Mouse (Mus musculus): ENCODE results near the gene Hoxd11. TPM values are rescaled to one million over a fixed set of nuclear protein-coding genes. Genes with fewer than 3 reads are reported as not detected.
A peak's percentile ranks its signal among the peaks of the same experiment; 100 is the strongest.

Gene Hoxd11
- polyA plus RNA-seq, 2 experiments: 21.4 to 40.0 TPM

GRCm38 (mm10) chr2:74656632-74657021 lies 22.7 kb upstream of the Hoxd11 start:
- DNase-seq (ENCODE audit: low spot score) (peak; percentile 40), ATAC-seq (ENCODE audit: low FRiP score, low read depth) (no peak)
- WGBS: 3% methylated on average over 4 of the region's 4 CpGs
- Histone ChIP-seq H3K9me3 (ENCODE audit: control insufficient read depth, low read length) (no peaks in the 10 kb centered on the region), H3K9ac (ENCODE audit: low read depth, low read length, severe bottlenecking) (peak overlapping the region; percentile 98), H3K27me3 (ENCODE audit: control insufficient read depth, insufficient read depth, low read length) (peaks cover 37% of the 10 kb centered on the region), H3K4me1 (ENCODE audit: control insufficient read depth, insufficient read depth, low read length) (peaks cover 5% of the 10 kb centered on the region; the same call in 1 of the 2 replicates), H3K36me3 (ENCODE audit: control insufficient read depth, insufficient read depth, low read length) (peaks cover 7% of the 10 kb centered on the region; the same call in 1 of the 2 replicates), H3K4me3 (replicated peaks; ENCODE audit: low read length) (peak overlapping the region; percentile 51), H3K4me2 (replicated peaks; ENCODE audit: low read depth, low read length, severe bottlenecking) (peak overlapping the region; percentile 57), H3K27ac (replicated peaks; ENCODE audit: low read depth, low read length) (peak overlapping the region; percentile 96)
- TF ChIP-seq POLR2A (IDR thresholded peaks at IDR 0.05; ENCODE audit: borderline replicate concordance, extremely low read depth, insufficient read depth, insufficient read length): no peak

GRCm38 (mm10) chr2:74657251-74658023 lies 21.9 kb upstream of the Hoxd11 start:
- Histone ChIP-seq H3K27me3 (ENCODE audit: control insufficient read depth, insufficient read depth, low read length) (peaks cover 35% of the 10 kb centered on the region), H3K36me3 (ENCODE audit: control insufficient read depth, insufficient read depth, low read length) (peaks cover 7% of the 10 kb centered on the region; the same call in 1 of the 2 replicates), H3K4me1 (ENCODE audit: control insufficient read depth, insufficient read depth, low read length) (peaks cover 2% of the 10 kb centered on the region; the same call in 1 of the 2 replicates), H3K4me3 (replicated peaks; ENCODE audit: low read length) (peak overlapping the region; percentile 51), H3K9ac (ENCODE audit: low read depth, low read length, severe bottlenecking) (peak overlapping the region; percentile 98), H3K4me2 (replicated peaks; ENCODE audit: low read depth, low read length, severe bottlenecking) (peak overlapping the region; percentile 57), H3K27ac (replicated peaks; ENCODE audit: low read depth, low read length) (peak overlapping the region; percentile 96), H3K9me3 (ENCODE audit: control insufficient read depth, low read length) (no peaks in the 10 kb centered on the region)
- TF ChIP-seq POLR2A (IDR thresholded peaks at IDR 0.05; ENCODE audit: borderline replicate concordance, extremely low read depth, insufficient read depth, insufficient read length): no peak
- ATAC-seq (ENCODE audit: low FRiP score, low read depth): no peak
- 3% methylated on average over 62 of the region's 62 CpGs for WGBS
- no peak for DNase-seq (ENCODE audit: low spot score)

GRCm38 (mm10) chr2:74658024-74658666 lies 21.2 kb upstream of the Hoxd11 start:
- Histone ChIP-seq H3K27ac (replicated peaks; ENCODE audit: low read depth, low read length) (peak overlapping the region; percentile 96), H3K4me1 (ENCODE audit: control insufficient read depth, insufficient read depth, low read length) (peaks cover 2% of the 10 kb centered on the region; the same call in 1 of the 2 replicates), H3K27me3 (ENCODE audit: control insufficient read depth, insufficient read depth, low read length) (peaks cover 32% of the 10 kb centered on the region), H3K36me3 (ENCODE audit: control insufficient read depth, insufficient read depth, low read length) (peaks cover 7% of the 10 kb centered on the region; the same call in 1 of the 2 replicates), H3K9ac (ENCODE audit: low read depth, low read length, severe bottlenecking) (peak overlapping the region; percentile 98), H3K4me3 (replicated peaks; ENCODE audit: low read length) (peak overlapping the region; percentile 51), H3K9me3 (ENCODE audit: control insufficient read depth, low read length) (no peaks in the 10 kb centered on the region), H3K4me2 (replicated peaks; ENCODE audit: low read depth, low read length, severe bottlenecking) (peak overlapping the region; percentile 57)
- no peak for TF ChIP-seq POLR2A (IDR thresholded peaks at IDR 0.05; ENCODE audit: borderline replicate concordance, extremely low read depth, insufficient read depth, insufficient read length)
- WGBS: 2% methylated on average over 15 of the region's 15 CpGs
- ATAC-seq (ENCODE audit: low FRiP score, low read depth) (no peak), DNase-seq (ENCODE audit: low spot score) (no peak)

GRCm38 (mm10) chr2:74658667-74659371 lies 20.5 kb upstream of the Hoxd11 start:
- ATAC-seq (ENCODE audit: low FRiP score, low read depth) (no peak), DNase-seq (ENCODE audit: low spot score) (peak; percentile 15)
- H3K4me3 ChIP-seq (replicated peaks; ENCODE audit: low read length): peak overlapping the region; percentile 51
- peak overlapping the region; percentile 96 for H3K27ac ChIP-seq (replicated peaks; ENCODE audit: low read depth, low read length)
- H3K9me3 ChIP-seq (ENCODE audit: control insufficient read depth, low read length): no peaks in the 10 kb centered on the region
- no peak for TF ChIP-seq POLR2A (IDR thresholded peaks at IDR 0.05; ENCODE audit: borderline replicate concordance, extremely low read depth, insufficient read depth, insufficient read length)
- H3K4me2 ChIP-seq (replicated peaks; ENCODE audit: low read depth, low read length, severe bottlenecking): peak overlapping the region; percentile 57
- H3K27me3 ChIP-seq (ENCODE audit: control insufficient read depth, insufficient read depth, low read length): peaks cover 30% of the 10 kb centered on the region
- 1% methylated on average over 45 of the region's 47 CpGs for WGBS
- H3K9ac ChIP-seq (ENCODE audit: low read depth, low read length, severe bottlenecking): peak overlapping the region; percentile 98
- H3K4me1 ChIP-seq (ENCODE audit: control insufficient read depth, insufficient read depth, low read length): peaks cover 2% of the 10 kb centered on the region; the same call in 1 of the 2 replicates
- peaks cover 5% of the 10 kb centered on the region; the same call in 1 of the 2 replicates for H3K36me3 ChIP-seq (ENCODE audit: control insufficient read depth, insufficient read depth, low read length)
